Comparison of ENCODE assay signal across 8 mouse cellular contexts in the genomic region with DNA sequence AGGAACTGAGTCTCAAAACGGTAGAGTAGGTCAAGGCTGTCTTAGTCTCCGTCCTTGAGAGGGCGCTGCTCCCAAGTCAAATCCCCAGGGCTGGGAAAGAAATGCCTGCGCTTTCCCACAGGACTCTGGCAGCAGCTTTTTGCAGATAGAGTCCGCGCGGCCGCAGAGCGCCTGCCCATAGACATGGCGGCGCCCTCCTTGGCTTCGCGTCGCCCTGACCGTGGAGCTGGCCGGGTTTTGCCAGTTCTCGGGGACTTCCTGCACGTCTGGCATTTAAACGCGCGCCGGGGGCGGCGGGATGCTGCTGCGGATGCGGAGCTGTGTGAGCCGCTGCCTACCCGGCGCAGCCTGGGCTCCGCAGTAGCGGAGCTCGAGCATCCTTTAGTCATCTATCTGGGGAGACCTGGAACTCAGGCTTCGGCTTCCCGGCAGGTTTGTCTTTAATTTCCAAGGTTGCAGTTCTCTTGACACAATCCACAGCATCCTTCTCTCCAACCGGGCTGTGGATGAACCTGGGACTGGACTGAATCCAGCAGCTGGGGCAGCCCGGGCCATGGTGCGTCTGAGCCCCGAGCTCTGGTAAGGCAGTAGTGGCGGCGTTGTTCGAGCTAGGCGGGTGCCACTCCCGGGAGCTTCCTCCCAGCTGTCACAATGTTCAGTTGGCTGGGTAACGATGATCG. TPM values are rescaled to one million over a fixed set of nuclear protein-coding genes. Genes with fewer than 3 reads are reported as not detected.
DNase-seq lines count a peak whose midpoint lies in the region; ATAC-seq and TF ChIP-seq lines count a peak whose summit lies in the region.

No protein-coding gene starts in this region.

- no peaks in the 10 kb centered on the region for H3K9me3 ChIP-seq in heart, embryonic 13.5 days
- no peaks in the 10 kb centered on the region for H3K9me3 ChIP-seq in kidney, postnatal 0 days (replicated peaks; ENCODE audit: low read length)

- H3K4me2 ChIP-seq in heart, embryonic 13.5 days = peak overlapping the region; percentile 96
- peak overlapping the region; percentile 87 for H3K4me2 ChIP-seq in kidney, postnatal 0 days (ENCODE audit: low read length)

- H3K4me3 ChIP-seq in bone marrow macrophage, adult 2 months (ENCODE audit: insufficient read depth, low read length) = 0 out of 2 replicates have a peak overlapping the region, but pooled peaks have one; percentile 9
- peak overlapping the region; percentile 52 for H3K4me3 ChIP-seq in embryonic fibroblast, embryonic 13.5 days (ENCODE audit: insufficient read depth, low read length)
- H3K4me3 ChIP-seq in heart, embryonic 13.5 days = peak overlapping the region; percentile 72
- H3K4me3 ChIP-seq in kidney, postnatal 0 days (replicated peaks; ENCODE audit: low read depth, low read length) = peak overlapping the region; percentile 63
- peak overlapping the region; percentile 87 for H3K4me3 ChIP-seq in liver, adult 2 months (ENCODE audit: insufficient read depth, low read depth, low read length)

- H3K4me1 ChIP-seq in bone marrow macrophage, adult 2 months (ENCODE audit: control insufficient read depth, insufficient read depth, low read length) = no peaks in the 10 kb centered on the region
- peaks cover 3% of the 10 kb centered on the region for H3K4me1 ChIP-seq in embryonic fibroblast, embryonic 13.5 days (ENCODE audit: control insufficient read depth, insufficient read depth, low read length)
- H3K4me1 ChIP-seq in heart, embryonic 13.5 days = peaks cover 17% of the 10 kb centered on the region
- H3K4me1 ChIP-seq in kidney, postnatal 0 days (replicated peaks; ENCODE audit: insufficient read depth, low read length) = peaks cover 13% of the 10 kb centered on the region; the same call in 1 of the 2 replicates
- H3K4me1 ChIP-seq in liver, adult 2 months (ENCODE audit: control insufficient read depth, insufficient read depth, low read length) = no peaks in the 10 kb centered on the region

- H3K9ac ChIP-seq in heart, embryonic 13.5 days = peak overlapping the region; percentile 84
- H3K9ac ChIP-seq in kidney, postnatal 0 days (ENCODE audit: low read depth, low read length) = peak overlapping the region; percentile 66
- peak overlapping the region; percentile 80 for H3K9ac ChIP-seq in liver, adult 2 months (ENCODE audit: low read depth, low read length)

- H3K27ac ChIP-seq in bone marrow macrophage, adult 2 months (ENCODE audit: insufficient read depth, low read depth, low read length) = no peak overlapping the region
- H3K27ac ChIP-seq in embryonic fibroblast, embryonic 13.5 days (ENCODE audit: insufficient read depth, low read length) = no peak overlapping the region
- peak overlapping the region; percentile 36; the same call in 1 of the 2 replicates for H3K27ac ChIP-seq in heart, embryonic 13.5 days (replicated peaks)
- H3K27ac ChIP-seq in kidney, postnatal 0 days = peak overlapping the region; percentile 63
- peak overlapping the region; percentile 83 for H3K27ac ChIP-seq in liver, adult 2 months (replicated peaks; ENCODE audit: insufficient read depth, low read depth, low read length)

- H3K79me2 ChIP-seq in liver, adult 2 months (ENCODE audit: control insufficient read depth, insufficient read depth, low read length) = no peaks in the 10 kb centered on the region; the same call in 1 of the 2 replicates

- H3K27me3 ChIP-seq in heart, embryonic 13.5 days (replicated peaks) = 0 out of 2 replicates have a peak, but pooled peaks cover 7% of the 10 kb centered on the region
- no peaks in the 10 kb centered on the region for H3K27me3 ChIP-seq in kidney, postnatal 0 days (ENCODE audit: insufficient read depth, low read length)
- peaks cover 5% of the 10 kb centered on the region; the same call in 1 of the 2 replicates for H3K27me3 ChIP-seq in liver, adult 2 months (ENCODE audit: control insufficient read depth, insufficient read depth, low read length)
- H3K27me3 ChIP-seq in splenic B cell, adult 2 months (ENCODE audit: control insufficient read depth, insufficient read depth, low read length, poor library complexity, severe bottlenecking) = no peaks in the 10 kb centered on the region

- TF ChIP-seq POLR2A in bone marrow macrophage, adult 2 months (IDR thresholded peaks at IDR 0.05; ENCODE audit: borderline replicate concordance, low read depth, low read length) = no peak
- TF ChIP-seq POLR2A in embryonic fibroblast, embryonic 13.5 days (IDR thresholded peaks at IDR 0.05; ENCODE audit: low read depth, low read length) = peak; percentile 39; the same call in 1 of the 2 replicates
- TF ChIP-seq POLR2A in liver, adult 2 months (IDR thresholded peaks at IDR 0.05; ENCODE audit: extremely low read depth, insufficient read depth, low read length) = peak; percentile 73

- peak; percentile 79 for ATAC-seq in heart, embryonic 13.5 days (ENCODE audit: extremely low read depth, insufficient number of reproducible peaks, low FRiP score, low TSS enrichment)
- ATAC-seq in kidney, postnatal 0 days (replicated peaks; ENCODE audit: low FRiP score, low read depth) = peak; percentile 88

- peak; percentile 84 for DNase-seq in B cell, adult 2 months
- peak; percentile 97 for DNase-seq in kidney, postnatal 0 days (ENCODE audit: low spot score)
- peak; percentile 44 for DNase-seq in liver, adult 2 months (ENCODE audit: extremely low read depth, low read depth, low spot score)
- DNase-seq in naive thymus-derived CD4-positive, alpha-beta T cell, adult 2 months (ENCODE audit: low read depth) = peak; percentile 91
- DNase-seq in splenic B cell, adult 2 months (ENCODE audit: low read depth, low spot score) = peak; percentile 75

- under 1% methylated on average over 45 of the region's 45 CpGs for WGBS in heart, embryonic 13.5 days
- under 1% methylated on average over 45 of the region's 45 CpGs for WGBS in kidney, postnatal 0 days
- 1% methylated on average over 45 of the region's 45 CpGs for whole genome bisulfite sequencing in liver, adult 2 months

- TF ChIP-seq CTCF in bone marrow macrophage, adult 2 months (IDR thresholded peaks at IDR 0.05; ENCODE audit: low read depth, low read length) = no peak
- peak; percentile 36; the same call in 1 of the 2 replicates for TF ChIP-seq CTCF in embryonic fibroblast, embryonic 13.5 days (IDR thresholded peaks at IDR 0.05; ENCODE audit: borderline replicate concordance, insufficient read depth, low read length)
- TF ChIP-seq CTCF in kidney, postnatal 0 days (IDR thresholded peaks at IDR 0.05; ENCODE audit: low read depth) = peak; percentile 82
- TF ChIP-seq CTCF in liver, adult 2 months (IDR thresholded peaks at IDR 0.05; ENCODE audit: low read depth, low read length) = peak; percentile 49

- H3K36me3 ChIP-seq in heart, embryonic 13.5 days = no peaks in the 10 kb centered on the region
- no peaks in the 10 kb centered on the region for H3K36me3 ChIP-seq in kidney, postnatal 0 days (ENCODE audit: insufficient read depth, low read length)
- H3K36me3 ChIP-seq in liver, adult 2 months (ENCODE audit: control insufficient read depth, insufficient read depth, low read length) = no peaks in the 10 kb centered on the region; the same call in 1 of the 2 replicates
- no peaks in the 10 kb centered on the region; the same call in 1 of the 2 replicates for H3K36me3 ChIP-seq in splenic B cell, adult 2 months (ENCODE audit: control insufficient read depth, insufficient read depth, low read length, poor library complexity, severe bottlenecking)

RNA-seq across cellular contexts. Expression of gene Ehd3, which starts 0.8 kb away (rescaled TPM):
- polyA plus RNA-seq in bone marrow macrophage, adult 2 months (2012; ENCODE audit: insufficient read depth, insufficient read length, missing spikeins) = not detected in 2 replicates
- 6.8 and 8.4 TPM in 2 replicates for polyA plus RNA-seq in embryonic fibroblast, embryonic 13.5 days (2011; ENCODE audit: insufficient read length, low read depth, missing spikeins)
- 2.8 and 2.9 TPM in 2 replicates for polyA plus RNA-seq in heart, embryonic 13.5 days (2015; fragmentation: Nextera tagmentation; extraction: Ambion mirVana)
- 20.5 and 21.5 TPM in 2 replicates for polyA plus RNA-seq in kidney, postnatal 0 days (2015; fragmentation: Nextera tagmentation; extraction: Ambion mirVana)
- total RNA-seq in liver, adult 2 months (2014; rRNA removed) = 37.5 and 40.6 TPM in 2 replicates
- polyA plus RNA-seq in liver, adult 2 months (2012; rRNA removed) = 26.0 and 30.6 TPM in 2 replicates

Comparison
In these comparisons a context has a peak if more than half of its experiments do, and no peak if none do; other contexts are left out.
1. DNase-seq: peak in every context shown above with its lines; median percentile 97 in kidney, postnatal 0 days; 91 in naive thymus-derived CD4-positive, alpha-beta T cell, adult 2 months; 84 in B cell, adult 2 months; 75 in splenic B cell, adult 2 months; 44 in liver, adult 2 months.
2. H3K27ac ChIP-seq: peak in heart, embryonic 13.5 days (single experiment), kidney, postnatal 0 days (single experiment) and liver, adult 2 months (single experiment); none in bone marrow macrophage, adult 2 months (single experiment) and embryonic fibroblast, embryonic 13.5 days (single experiment).
3. H3K4me3 ChIP-seq: peak in every context shown above with its lines; median percentile 87 in liver, adult 2 months; 72 in heart, embryonic 13.5 days; 63 in kidney, postnatal 0 days; 52 in embryonic fibroblast, embryonic 13.5 days; 9 in bone marrow macrophage, adult 2 months.
4. Peak in every context shown above with its lines, with median percentiles within 50 percentile points of each other: H3K9ac ChIP-seq.